Mouse (Mus musculus) adrenal gland (tissue): ENCODE results near the gene Slc25a45.

ENCODE experiments used
- intact Hi-C: fragments of 180-260 bp; cut with DNase I; formaldehyde crosslinking; loops from one replicate; pipeline ENCODE4 v1.15.1; 2025

Slc25a45 gene

GRCm38 (mm10) chr19:5925311-5925855 lies 47.8 kb downstream of the Slc25a45 start:
- intact Hi-C loops, result no loop called here

GRCm38 (mm10) chr19:5927026-5927425 lies 49.4 kb downstream of the Slc25a45 start:
- intact Hi-C loops, result no loop called here

- intact Hi-C loops, result no loop called here
Observed at GRCm38 (mm10) chr19:5927532-5927931, 49.9 kb downstream of the Slc25a45 start.

- intact Hi-C loops, result no loop called here
Observed at GRCm38 (mm10) chr19:5928104-5928503, 50.5 kb downstream of the Slc25a45 start.

GRCm38 (mm10) chr19:5928546-5928945 lies 50.9 kb downstream of the Slc25a45 start:
- intact Hi-C loops, result no loop called here

GRCm38 (mm10) chr19:5929634-5930596 lies 52.3 kb downstream of the Slc25a45 start:
- intact Hi-C loops, result no loop called here

GRCm38 (mm10) chr19:5935266-5935665 lies 57.7 kb downstream of the Slc25a45 start:
- intact Hi-C loops, result no loop called here
